Mouse (Mus musculus) C2C12 (cell line): ENCODE data around the gene Eif4h.

Source experiments
- CEBPB ChIP-seq: IDR thresholded peaks from one replicate; pipeline ENCODE4 v1.6.1; 2011; ENCODE audit warnings: low read depth, mild to moderate bottlenecking, control low read depth, moderate library complexity
- CTCF ChIP-seq: IDR thresholded peaks from one replicate; pipeline ENCODE4 v1.5.1; 2011; ENCODE audit not compliant: control insufficient read depth, insufficient read depth, insufficient read length
- MYOD1 ChIP-seq: IDR thresholded peaks from one replicate; pipeline ENCODE4 v1.6.1; 2011; ENCODE audit warnings: low read depth; ENCODE audit not compliant: control insufficient read depth, insufficient read length
- USF1 ChIP-seq: IDR thresholded peaks from one replicate; pipeline ENCODE4 v1.6.1; 2011; ENCODE audit warnings: low read depth, mild to moderate bottlenecking, control low read depth, moderate library complexity

- TF ChIP-seq CEBPB (no peak), USF1 (no peak), CTCF (no peak), MYOD1 (no peak)
Measured at GRCm38 (mm10) chr5:134656708-134657107, 17.4 kb upstream of the Eif4h start.
